ENCODE assay signal across 8 mouse cellular contexts in genomic region chr19:36789873-36790733, GRCm38 (mm10). TPM values are rescaled to one million over a fixed set of nuclear protein-coding genes. Genes with fewer than 3 reads are reported as not detected.
A peak's percentile ranks its signal among the peaks of the same experiment; 100 is the strongest.
DNase-seq lines count a peak whose midpoint lies in the region; ATAC-seq and TF ChIP-seq lines count a peak whose summit lies in the region.
"Had no signal": no experiment of that assay in that cellular context is flagged by ENCODE, and none has a peak within 500 bp of the region (broad histone marks: within the 10 kb centered on the region; RNA-seq: fewer than 3 reads in every experiment).

No protein-coding gene starts in this region.

- H3K4me1 ChIP-seq in embryonic facial prominence, embryonic 13.5 days, result peaks cover 11% of the 10 kb centered on the region
- H3K4me1 ChIP-seq in intestine, embryonic 15.5 days (replicated peaks), result no peaks in the 10 kb centered on the region
- H3K4me1 ChIP-seq: liver, embryonic 13.5 days had no signal

- TF ChIP-seq CTCF in layer of hippocampus, adult 2 months (conservative IDR thresholded peaks at IDR 0.05), result no peak

- H3K27me3 ChIP-seq in embryonic facial prominence, embryonic 13.5 days, result no peaks in the 10 kb centered on the region
- no peaks in the 10 kb centered on the region for H3K27me3 ChIP-seq in intestine, embryonic 15.5 days (replicated peaks)
- H3K27me3 ChIP-seq: liver, embryonic 13.5 days had no signal

- DNase-seq in right cerebral cortex, postnatal 10 days (ENCODE audit: low spot score in 2 of 2), result peak; percentile 35 to 42
- no peak for DNase-seq in right cerebral cortex, postnatal 25 days
- peak; percentile 60 for DNase-seq in lung, postnatal 14 days
- DNase-seq in thymus, postnatal 36 days, result no peak
- no peak for DNase-seq in layer of hippocampus, adult 2 months (ENCODE audit: low spot score in 2 of 2)
- DNase-seq: liver, embryonic 13.5 days had no signal

- ATAC-seq in embryonic facial prominence, embryonic 13.5 days (ENCODE audit: insufficient number of reproducible peaks, insufficient read depth, low FRiP score, low TSS enrichment, low read depth), result peak; percentile 59; the same call in 1 of the 2 replicates
- peak; percentile 48 for ATAC-seq in intestine, embryonic 15.5 days

- no peaks in the 10 kb centered on the region for H3K9me3 ChIP-seq in embryonic facial prominence, embryonic 13.5 days
- H3K9me3 ChIP-seq in intestine, embryonic 15.5 days, result no peaks in the 10 kb centered on the region
- H3K9me3 ChIP-seq: liver, embryonic 13.5 days had no signal

- H3K36me3 ChIP-seq in embryonic facial prominence, embryonic 13.5 days, result no peaks in the 10 kb centered on the region
- no peaks in the 10 kb centered on the region for H3K36me3 ChIP-seq in intestine, embryonic 15.5 days
- H3K36me3 ChIP-seq: liver, embryonic 13.5 days had no signal

- WGBS in embryonic facial prominence, embryonic 13.5 days, result 48% methylated on average over 17 of the region's 17 CpGs
- 63% methylated on average over 17 of the region's 17 CpGs for WGBS in intestine, embryonic 15.5 days

- peak overlapping the region; percentile 69; the same call in 1 of the 2 replicates for H3K27ac ChIP-seq in embryonic facial prominence, embryonic 13.5 days
- peak overlapping the region; percentile 48; the same call in 1 of the 2 replicates for H3K27ac ChIP-seq in intestine, embryonic 15.5 days
- H3K27ac ChIP-seq in layer of hippocampus, adult 2 months, result no peak overlapping the region
- H3K27ac ChIP-seq: liver, embryonic 13.5 days had no signal

- H3K9ac ChIP-seq in embryonic facial prominence, embryonic 13.5 days, result no peak overlapping the region
- no peak overlapping the region for H3K9ac ChIP-seq in intestine, embryonic 15.5 days
- H3K9ac ChIP-seq: liver, embryonic 13.5 days had no signal

- H3K4me3 ChIP-seq in embryonic facial prominence, embryonic 13.5 days, result no peak overlapping the region
- no peak overlapping the region for H3K4me3 ChIP-seq in intestine, embryonic 15.5 days (replicated peaks)
- no peak overlapping the region for H3K4me3 ChIP-seq in layer of hippocampus, adult 2 months
- H3K4me3 ChIP-seq: liver, embryonic 13.5 days had no signal

- peak overlapping the region; percentile 14; the same call in 1 of the 2 replicates for H3K4me2 ChIP-seq in embryonic facial prominence, embryonic 13.5 days
- no peak overlapping the region for H3K4me2 ChIP-seq in intestine, embryonic 15.5 days (replicated peaks)
- H3K4me2 ChIP-seq: liver, embryonic 13.5 days had no signal

RNA-seq across cellular contexts. Expression of gene Tnks2, which starts 43.9 kb away (rescaled TPM):
- polyA plus RNA-seq in embryonic facial prominence, embryonic 13.5 days (2015; fragmentation: Nextera tagmentation; extraction: Ambion mirVana), result 46.3 and 52.7 TPM in 2 replicates
- 40.7 and 40.9 TPM in 2 replicates for polyA plus RNA-seq in intestine, embryonic 15.5 days (2015; fragmentation: Nextera tagmentation; extraction: Ambion mirVana)
- 100 to 1,000 TPM; 123 TPM for total RNA-seq in layer of hippocampus, adult 2 months (2021)

RNA-seq across cellular contexts. Expression of gene Ppp1r3c, which starts 53.6 kb away (rescaled TPM):
- polyA plus RNA-seq in embryonic facial prominence, embryonic 13.5 days (2015; fragmentation: Nextera tagmentation; extraction: Ambion mirVana), result 9.3 and 9.9 TPM in 2 replicates
- 11.3 and 11.4 TPM in 2 replicates for polyA plus RNA-seq in intestine, embryonic 15.5 days (2015; fragmentation: Nextera tagmentation; extraction: Ambion mirVana)
- 10 to 100 TPM; 54.8 to 70.0 TPM for total RNA-seq in layer of hippocampus, adult 2 months (2021)

Comparison
In these comparisons a context has a peak if more than half of its experiments do, and no peak if none do; other contexts are left out.
1. DNase-seq: peak in right cerebral cortex, postnatal 10 days (2 of 2) and lung, postnatal 14 days (single experiment); none in right cerebral cortex, postnatal 25 days (single experiment), thymus, postnatal 36 days (0 of 2) and layer of hippocampus, adult 2 months (0 of 2).